Mouse (Mus musculus) inflammation-experienced regulatory T-cells, adult 6 months (primary cell): ENCODE measurements at regions not wholly inside any gene's neighbourhood (a gene's known extent, or its start where the extent isn't known, plus 50 kb on each side); places are given as distances from the start of the nearest gene placed in this dataset.

Experiments used
- ATAC-seq: one replicate; pipeline ENCODE4 v1.8.0; 2017

GRCm38 (mm10) chr17:84072426-84073030, 115.2 kb downstream of the Zfp36l2 start:
- no peak for ATAC-seq

- no peak for ATAC-seq
These were observed 115.9 kb downstream of the Zfp36l2 start for GRCm38 (mm10) chr17:84071855-84072254.

GRCm38 (mm10) chr17:84070596-84070995, 117.2 kb downstream of the Zfp36l2 start:
- ATAC-seq = no peak

GRCm38 (mm10) chr17:84067102-84067501, 120.6 kb downstream of the Zfp36l2 start:
- no peak for ATAC-seq

- peak; percentile 58 for ATAC-seq
These were observed 124.0 kb downstream of the Zfp36l2 start for GRCm38 (mm10) chr17:84063791-84064190.

GRCm38 (mm10) chr17:84061621-84062020, 126.1 kb downstream of the Zfp36l2 start:
- ATAC-seq = peak; percentile 62

GRCm38 (mm10) chr17:84056469-84056868, 131.3 kb downstream of the Zfp36l2 start:
- peak; percentile 32 for ATAC-seq

GRCm38 (mm10) chr17:84052437-84052836, 135.3 kb downstream of the Zfp36l2 start:
- ATAC-seq = no peak

- ATAC-seq = no peak
These were observed 136.5 kb downstream of the Zfp36l2 start for GRCm38 (mm10) chr17:84051212-84051611.

- ATAC-seq = no peak
These were observed 139.2 kb downstream of the Zfp36l2 start for GRCm38 (mm10) chr17:84048533-84048932.

GRCm38 (mm10) chr17:84047520-84047919, 140.2 kb downstream of the Zfp36l2 start:
- ATAC-seq = no peak

GRCm38 (mm10) chr17:84045812-84046211, 141.9 kb downstream of the Zfp36l2 start:
- ATAC-seq = no peak

- ATAC-seq = no peak
These were observed 143.2 kb downstream of the Zfp36l2 start for GRCm38 (mm10) chr17:84044472-84044936.

GRCm38 (mm10) chr17:84043102-84043501, 144.6 kb downstream of the Zfp36l2 start:
- ATAC-seq = no peak

GRCm38 (mm10) chr17:84039444-84039843, 148.3 kb downstream of the Zfp36l2 start:
- no peak for ATAC-seq

- ATAC-seq = no peak
These were observed 150.0 kb downstream of the Zfp36l2 start for GRCm38 (mm10) chr17:84037580-84038304.

GRCm38 (mm10) chr17:84036056-84036455, 151.7 kb downstream of the Zfp36l2 start:
- no peak for ATAC-seq

GRCm38 (mm10) chr17:84034801-84035200, 152.9 kb downstream of the Zfp36l2 start:
- no peak for ATAC-seq

GRCm38 (mm10) chr17:84032441-84032840, 155.3 kb downstream of the Zfp36l2 start:
- ATAC-seq = peak; percentile 95

- ATAC-seq = no peak
These were observed 155.9 kb downstream of the Zfp36l2 start for GRCm38 (mm10) chr17:84031833-84032232.

GRCm38 (mm10) chr17:84031381-84031780, 156.4 kb downstream of the Zfp36l2 start:
- ATAC-seq = no peak

- no peak for ATAC-seq
These were observed 157.0 kb downstream of the Zfp36l2 start for GRCm38 (mm10) chr17:84030699-84031098.

- peak; percentile 75 for ATAC-seq
These were observed 159.4 kb downstream of the Zfp36l2 start for GRCm38 (mm10) chr17:84028157-84028970.
